Comparison of ENCODE assay signal across 13 mouse cellular contexts in genomic region chr11:86963027-86963426, GRCm38 (mm10). TPM values are rescaled to one million over a fixed set of nuclear protein-coding genes. Genes with fewer than 3 reads are reported as not detected.
DNase-seq lines count a peak whose midpoint lies in the region; ATAC-seq and TF ChIP-seq lines count a peak whose summit lies in the region.
"Had no signal": no experiment of that assay in that cellular context is flagged by ENCODE, and none has a peak within 500 bp of the region (broad histone marks: within the 10 kb centered on the region; RNA-seq: fewer than 3 reads in every experiment).

No protein-coding gene starts in this region.

- peaks cover 23% of the 10 kb centered on the region for H3K4me1 ChIP-seq in cortical plate, adult 2 months (ENCODE audit: control insufficient read depth, insufficient read depth, low read length)
- peaks cover 73% of the 10 kb centered on the region for H3K4me1 ChIP-seq in heart, embryonic 11.5 days (ENCODE audit: control insufficient read depth, insufficient read depth, low read length)
- H3K4me1 ChIP-seq in liver, postnatal 0 days (ENCODE audit: insufficient read depth) = peaks cover 57% of the 10 kb centered on the region

- H3K27ac ChIP-seq in left cerebral cortex, adult 2 months = peak overlapping the region; percentile 91
- H3K27ac ChIP-seq in cortical plate, adult 2 months (ENCODE audit: insufficient read depth, low read length) = peak overlapping the region; percentile 20
- H3K27ac ChIP-seq in heart, embryonic 11.5 days (ENCODE audit: low read depth, low read length) = peak overlapping the region; percentile 89
- peak overlapping the region; percentile 77 for H3K27ac ChIP-seq in liver, postnatal 0 days (ENCODE audit: low read depth)
- H3K27ac ChIP-seq: neural tube, embryonic 13.5 days had no signal

- H3K27me3 ChIP-seq in heart, embryonic 11.5 days (ENCODE audit: control insufficient read depth, insufficient read depth, low read length) = no peaks in the 10 kb centered on the region
- H3K27me3 ChIP-seq in liver, postnatal 0 days (ENCODE audit: insufficient read depth, low read length) = no peaks in the 10 kb centered on the region
- H3K27me3 ChIP-seq: neural tube, embryonic 13.5 days had no signal

- WGBS in heart, embryonic 11.5 days (ENCODE audit: insufficient replicate concordance) = 16% methylated on average over 1 of the region's 1 CpGs
- 13% methylated on average over 1 of the region's 1 CpGs for WGBS in liver, postnatal 0 days (ENCODE audit: insufficient replicate concordance)

- TF ChIP-seq CTCF in left cerebral cortex, adult 2 months (IDR thresholded peaks at IDR 0.05) = no peak
- TF ChIP-seq CTCF in cortical plate, adult 2 months (IDR thresholded peaks at IDR 0.05; ENCODE audit: extremely low read depth, insufficient read depth, low read length) = no peak
- TF ChIP-seq CTCF in liver, postnatal 0 days (IDR thresholded peaks at IDR 0.05; ENCODE audit: low read depth) = no peak

- TF ChIP-seq EP300 in liver, postnatal 0 days (IDR thresholded peaks at IDR 0.05; ENCODE audit: low read depth) = no peak

- no peak for ATAC-seq in heart, embryonic 11.5 days (replicated peaks; ENCODE audit: insufficient number of reproducible peaks, low FRiP score, low TSS enrichment)
- ATAC-seq in liver, postnatal 0 days = no peak

- no peaks in the 10 kb centered on the region for H3K9me3 ChIP-seq in heart, embryonic 11.5 days (replicated peaks; ENCODE audit: control insufficient read depth, low read length)
- H3K9me3 ChIP-seq in liver, postnatal 0 days (ENCODE audit: low read length) = no peaks in the 10 kb centered on the region
- H3K9me3 ChIP-seq: forebrain, embryonic 10.5 days; neural tube, embryonic 13.5 days had no signal

- no peak for TF ChIP-seq POLR2A in cortical plate, adult 2 months (IDR thresholded peaks at IDR 0.05; ENCODE audit: extremely low read depth, insufficient read depth, low read length)

- intact Hi-C loops in left cerebral cortex, adult 2 months (cut with DNase I) = no loop called here

- no peak overlapping the region for H3K9ac ChIP-seq in heart, embryonic 11.5 days (ENCODE audit: low read depth, low read length)
- H3K9ac ChIP-seq in liver, postnatal 0 days (replicated peaks) = no peak overlapping the region
- H3K9ac ChIP-seq: neural tube, embryonic 13.5 days had no signal

- no peak overlapping the region for H3K4me3 ChIP-seq in left cerebral cortex, adult 2 months
- no peak overlapping the region for H3K4me3 ChIP-seq in cortical plate, adult 2 months (ENCODE audit: insufficient read depth, low read length)
- H3K4me3 ChIP-seq in heart, embryonic 11.5 days (ENCODE audit: low read depth, low read length) = no peak overlapping the region
- H3K4me3 ChIP-seq in liver, postnatal 0 days (ENCODE audit: low read depth, low read length) = no peak overlapping the region
- H3K4me3 ChIP-seq: forebrain, embryonic 10.5 days; neural tube, embryonic 13.5 days had no signal

- peaks cover 4% of the 10 kb centered on the region; the same call in 1 of the 2 replicates for H3K36me3 ChIP-seq in heart, embryonic 11.5 days (ENCODE audit: control insufficient read depth, insufficient read depth, low read length)
- H3K36me3 ChIP-seq in liver, postnatal 0 days (replicated peaks; ENCODE audit: insufficient read depth, low read length) = no peaks in the 10 kb centered on the region
- H3K36me3 ChIP-seq: forebrain, embryonic 10.5 days had no signal

- H3K4me2 ChIP-seq in heart, embryonic 11.5 days = no peak overlapping the region
- H3K4me2 ChIP-seq in liver, postnatal 0 days (ENCODE audit: low read depth, low read length) = no peak overlapping the region
- H3K4me2 ChIP-seq: neural tube, embryonic 13.5 days had no signal

- DNase-seq in left cerebral cortex, adult 2 months (ENCODE audit: extremely low spot score in 1 of 2, low spot score in 2 of 2) = no peak
- no peak for DNase-seq in left cerebral cortex, adult 8-10 months (ENCODE audit: low spot score in 2 of 2)
- no peak for DNase-seq in liver, postnatal 0 days
- no peak for DNase-seq in right cerebral cortex, postnatal 14 days
- no peak for DNase-seq in adrenal gland, adult 2 months
- DNase-seq: gastrocnemius, postnatal 25 days; kidney, adult 8-10 months; right cerebral cortex, postnatal 25 days; thymus, adult 2 months had no signal

RNA-seq across cellular contexts. Expression of gene Ypel2, which starts 30.5 kb away (rescaled TPM):
- 10 to 100 TPM; 42.8 to 45.5 TPM for total RNA-seq in left cerebral cortex, adult 2 months (2021)
- total RNA-seq in left cerebral cortex, adult 8-10 months (2022) = 10 to 100 TPM; 44.2 to 53.3 (median 48.8) TPM
- polyA plus RNA-seq in cortical plate, adult 2 months (2012; rRNA removed) = 27.6 and 32.6 TPM in 2 replicates
- polyA plus RNA-seq in heart, embryonic 11.5 days (2014; fragmentation: Nextera tagmentation; extraction: Ambion mirVana) = 16.8 and 23.9 TPM in 2 replicates
- 2.1 TPM in 2 replicates for polyA plus RNA-seq in liver, postnatal 0 days (2015; fragmentation: Nextera tagmentation; extraction: Ambion mirVana)
- total RNA-seq in adrenal gland, adult 2 months (2021) = 10 to 100 TPM; 21.6 to 32.2 TPM
- 13.1 and 16.2 TPM in 2 replicates for polyA plus RNA-seq in adrenal gland, adult 2 months (2012; rRNA removed)

Comparison
In these comparisons a context has a peak if more than half of its experiments do, and no peak if none do; other contexts are left out.
1. H3K27ac ChIP-seq: peak in every context shown above with its lines; median percentile 91 in left cerebral cortex, adult 2 months; 89 in heart, embryonic 11.5 days; 77 in liver, postnatal 0 days; 20 in cortical plate, adult 2 months.